Mouse (Mus musculus): ENCODE measurements around the gene Rimbp2. TPM values are rescaled to one million over a fixed set of nuclear protein-coding genes. Genes with fewer than 3 reads are reported as not detected.

Gene Rimbp2
- not detected in 2 replicates for polyA plus RNA-seq (2015; fragmentation: Nextera tagmentation; extraction: Ambion mirVana)

DNA sequence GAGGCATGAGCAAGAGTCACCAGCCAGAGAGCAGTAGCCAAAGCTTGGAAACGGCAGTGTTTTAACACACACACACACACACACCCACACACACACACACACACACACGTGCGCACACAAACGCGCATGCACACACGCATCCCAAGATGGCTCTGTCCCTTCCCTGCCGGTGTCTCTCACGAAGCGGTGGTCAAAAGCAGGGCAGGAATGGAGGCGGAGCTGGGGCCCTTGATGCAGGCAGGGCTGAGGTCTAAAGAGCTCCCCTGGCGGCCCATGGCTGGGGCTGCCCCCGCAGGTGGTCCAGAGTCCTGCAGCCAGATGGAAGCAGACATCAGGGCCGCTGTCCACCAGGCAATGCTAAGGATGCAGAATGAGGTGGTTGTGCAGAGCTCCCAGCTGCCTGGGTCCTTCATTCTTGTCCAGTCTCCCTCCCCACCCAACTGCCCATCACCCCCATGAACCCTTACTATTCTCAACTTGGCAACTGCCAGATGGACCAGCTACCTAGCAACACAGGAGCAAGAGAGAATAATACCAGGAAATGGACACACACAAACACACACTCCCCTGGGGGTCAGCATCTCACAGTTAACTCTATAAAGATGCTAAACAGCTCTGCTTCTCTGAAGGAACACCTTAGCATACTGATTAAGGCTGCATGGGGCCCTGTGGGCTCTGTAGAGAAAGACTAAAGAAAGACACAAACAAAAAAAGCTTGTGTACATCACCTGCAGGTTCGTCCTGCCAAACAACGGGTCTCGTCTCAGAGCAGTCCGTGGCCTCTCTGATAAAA lies at the start of gene Rimbp2:
Gene Rimbp2 (minus strand): TSS at position 209 of the 793 bp plus-strand sequence.

Other genes with a start within 250 kb of the Rimbp2 start
- gene Stx2, start 55.1 kb upstream of the Rimbp2 start, polyA plus RNA-seq (2015; fragmentation: Nextera tagmentation; extraction: Ambion mirVana): 14.3 and 18.1 TPM in 2 replicates
- 124 and 167 TPM in 2 replicates for gene Ran, start 66.6 kb upstream of the Rimbp2 start, polyA plus RNA-seq (2015; fragmentation: Nextera tagmentation; extraction: Ambion mirVana)
- 3.5 and 4.7 TPM in 2 replicates for gene Adgrd1, start 143.3 kb upstream of the Rimbp2 start, polyA plus RNA-seq (2015; fragmentation: Nextera tagmentation; extraction: Ambion mirVana)

Data from skeletal muscle tissue, postnatal 0 days (tissue).